Mouse (Mus musculus) left cerebral cortex, postnatal 25 days (tissue): Measurements from ENCODE around the gene Tns1. TPM values are rescaled to one million over a fixed set of nuclear protein-coding genes. Genes with fewer than 3 reads are reported as not detected.
"Not testable (repeated sequence)": the region's sequence is repeated elsewhere in the genome, so short reads cannot be mapped to it uniquely, and the experiment has no call there.

Experiments used
- DNase-seq, 2 experiments: peaks; one replicate each; pipeline ENCODE4 v3.0.0; 2022; ENCODE audit warnings: low spot score in 2 of 2, mixed read lengths in 1 of 2
- intact Hi-C: fragments of 180-260 bp; cut with DNase I; formaldehyde crosslinking; loops from one replicate; pipeline ENCODE4 v1.15.1; 2025
- total RNA-seq, 2 experiments: library from RNA; stranded (reverse); gene quantifications; 2 replicates each; pipeline ENCODE4 v1.2.3; 2021

Gene Tns1
- total RNA-seq = 10 to 100 TPM; 35.1 to 40.3 TPM

DNA sequence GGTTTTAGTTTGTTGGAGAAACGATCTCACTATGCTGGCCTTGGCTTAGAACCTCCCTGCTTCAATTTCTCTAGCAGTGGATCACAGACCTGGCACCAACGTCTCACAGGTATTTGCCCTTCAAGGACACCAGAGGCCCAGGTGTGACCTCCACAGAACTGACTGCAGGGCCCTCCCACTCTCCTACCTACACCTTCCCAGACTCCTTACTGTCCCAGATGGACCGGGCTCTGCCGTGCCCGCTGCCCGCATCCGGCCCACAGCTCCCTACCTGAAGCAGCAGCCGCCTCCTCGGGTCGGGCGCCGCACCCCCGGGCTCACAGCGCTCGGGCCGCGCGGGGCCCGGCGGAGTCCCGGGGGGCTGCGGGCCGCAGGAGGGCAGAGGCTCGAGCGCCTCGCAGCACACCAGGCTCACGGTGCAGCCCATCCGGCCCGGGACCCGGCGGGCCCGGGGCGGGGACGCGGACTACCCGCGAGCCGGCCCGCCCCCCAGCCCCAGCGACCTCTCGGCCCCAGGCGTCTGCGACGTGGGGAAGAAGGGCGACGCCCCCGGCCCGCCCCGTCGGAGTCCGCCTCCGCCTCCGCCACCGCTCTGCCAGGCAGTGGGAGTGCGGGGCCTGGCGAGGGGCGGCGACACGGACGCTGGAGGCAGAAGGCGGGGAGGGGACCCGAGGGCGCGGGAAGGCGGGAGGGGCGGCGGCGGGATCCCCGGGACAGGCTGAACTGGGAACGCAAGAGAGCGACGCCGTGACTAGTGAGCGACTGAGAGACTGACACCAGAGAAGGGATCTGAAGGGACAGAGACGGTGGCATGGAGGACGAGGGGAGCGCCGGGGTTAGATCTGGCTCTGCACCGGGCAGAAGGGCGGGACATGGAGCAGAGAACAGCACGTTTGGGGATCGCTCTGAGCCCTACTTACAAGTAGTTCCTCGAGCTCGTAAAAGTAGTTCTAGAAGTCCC lies at the start of gene Tns1:
Gene Tns1 (minus strand): TSS at position 429 of the 961 bp plus-strand sequence.
- DNase-seq = no peak
- intact Hi-C loops = loop anchor here (2.0 kb wide), 1 partner anchor 222 kb away; no protein-coding TSS in a partner anchor

GRCm38 (mm10) chr1:74172722-74173121 lies 48.5 kb upstream of the Tns1 start:
- DNase-seq = no peak
- intact Hi-C loops = no loop called here

- intact Hi-C loops = no loop called here
- no peak for DNase-seq
These were observed 45.5 kb upstream of the Tns1 start for GRCm38 (mm10) chr1:74169721-74170120.

GRCm38 (mm10) chr1:74167136-74167535 lies 42.9 kb upstream of the Tns1 start:
- DNase-seq = no peak
- intact Hi-C loops = no loop called here

DNA sequence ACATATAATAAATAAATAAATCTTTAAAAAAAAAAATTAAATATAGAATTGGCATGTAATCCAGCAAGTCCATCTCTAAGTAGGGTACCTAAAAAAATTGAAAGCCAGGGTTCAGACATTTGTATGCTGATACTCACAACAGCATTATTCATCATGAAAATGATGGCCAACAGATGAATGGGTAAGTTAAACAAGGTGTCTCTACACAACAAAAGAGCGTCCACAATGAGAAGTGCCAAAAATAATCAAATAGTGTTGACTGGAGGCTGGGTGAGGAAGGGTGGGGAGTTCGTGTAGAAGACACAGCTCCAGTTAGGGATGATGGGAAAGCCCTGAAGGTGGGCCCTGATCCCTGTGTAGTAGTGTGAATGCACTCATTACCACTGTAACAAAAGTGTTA lies 35.8 kb upstream of the Tns1 start:
- no peak for DNase-seq
- intact Hi-C loops = no loop called here

DNA sequence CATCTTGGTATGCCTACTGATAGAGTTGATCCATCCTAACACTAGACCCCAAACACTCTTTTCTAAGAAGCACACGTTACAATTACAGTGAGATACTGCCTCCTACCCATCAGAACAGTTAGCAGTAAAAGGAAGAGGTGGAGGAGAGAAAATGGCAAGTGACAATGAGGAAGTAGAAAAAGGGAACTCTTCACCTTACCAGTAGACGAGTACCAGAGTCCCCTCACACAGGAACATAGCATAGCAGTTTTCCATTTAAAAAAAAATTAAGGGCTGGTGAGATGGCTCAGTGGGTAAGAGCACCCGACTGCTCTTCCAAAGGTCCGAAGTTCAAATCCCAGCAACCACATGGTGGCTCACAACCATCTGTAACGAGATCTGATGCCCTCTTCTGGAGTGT lies 35.4 kb upstream of the Tns1 start:
- DNase-seq, intact Hi-C loops: not testable (repeated sequence)

GRCm38 (mm10) chr1:74156381-74156910 lies 32.2 kb upstream of the Tns1 start:
- no peak for DNase-seq
- intact Hi-C loops = no loop called here

- DNase-seq = no peak
- intact Hi-C loops = no loop called here
These were observed 31.3 kb upstream of the Tns1 start for GRCm38 (mm10) chr1:74155435-74156012.

DNA sequence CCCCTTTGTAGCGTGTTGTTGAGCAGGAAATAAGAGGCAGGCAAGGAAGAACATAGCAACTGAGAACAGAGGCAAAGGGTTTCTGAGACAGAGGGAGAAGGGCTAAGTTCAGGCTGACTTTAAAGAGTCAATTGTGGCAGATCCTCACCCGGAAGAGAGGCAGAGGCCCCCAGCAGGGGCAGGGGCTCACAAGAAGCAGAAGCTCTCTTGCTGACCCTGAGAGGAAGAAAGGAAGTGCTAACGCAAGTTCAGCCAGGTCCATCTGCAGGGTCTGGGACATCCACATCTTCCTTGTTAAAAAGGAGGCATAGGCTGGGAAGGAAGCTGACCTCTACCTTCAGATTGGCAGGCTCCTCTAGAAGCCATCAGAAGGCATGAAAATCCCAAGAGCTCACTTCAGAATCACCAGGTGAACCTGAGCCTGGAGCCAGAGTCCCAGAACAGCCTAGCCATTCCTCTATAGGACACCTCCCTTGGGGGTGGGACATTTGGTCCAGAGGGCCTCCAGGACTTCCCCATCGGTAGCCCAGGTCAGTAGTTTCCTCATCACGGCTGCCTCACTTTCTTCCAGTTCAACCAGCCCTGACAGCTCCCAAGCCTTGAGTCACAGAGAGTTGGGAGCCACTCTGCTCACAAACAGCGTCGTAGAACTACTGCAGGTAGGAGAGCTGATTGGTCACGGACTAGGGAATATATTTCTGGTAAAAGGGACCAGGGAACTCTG lies 29.4 kb upstream of the Tns1 start, which contains the start of gene Cxcr2:
Gene Cxcr2 (plus strand): TSS at position 529 of the 724 bp plus-strand sequence.
- DNase-seq = no peak
- intact Hi-C loops = no loop called here

DNA sequence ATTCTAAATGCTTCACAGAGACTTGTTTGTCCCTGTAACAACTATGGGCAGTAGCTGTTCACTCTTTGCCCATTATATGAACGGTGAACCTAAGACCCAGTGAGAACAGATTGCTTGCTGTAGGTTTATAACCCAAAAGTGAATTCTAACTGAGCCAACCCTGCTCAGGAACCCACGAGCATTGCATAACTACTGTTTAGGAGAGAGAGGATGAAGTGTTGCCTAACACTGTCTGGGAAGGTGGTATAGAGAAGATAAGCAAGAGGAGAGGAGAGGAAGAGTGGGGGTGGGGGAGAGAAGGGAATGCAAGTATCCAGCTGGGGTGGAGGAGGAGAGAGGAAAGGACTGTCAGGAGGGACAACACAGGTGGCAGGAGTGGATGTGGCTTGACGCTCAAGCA lies 26.8 kb upstream of the Tns1 start:
- no peak for DNase-seq
- intact Hi-C loops = no loop called here

DNA sequence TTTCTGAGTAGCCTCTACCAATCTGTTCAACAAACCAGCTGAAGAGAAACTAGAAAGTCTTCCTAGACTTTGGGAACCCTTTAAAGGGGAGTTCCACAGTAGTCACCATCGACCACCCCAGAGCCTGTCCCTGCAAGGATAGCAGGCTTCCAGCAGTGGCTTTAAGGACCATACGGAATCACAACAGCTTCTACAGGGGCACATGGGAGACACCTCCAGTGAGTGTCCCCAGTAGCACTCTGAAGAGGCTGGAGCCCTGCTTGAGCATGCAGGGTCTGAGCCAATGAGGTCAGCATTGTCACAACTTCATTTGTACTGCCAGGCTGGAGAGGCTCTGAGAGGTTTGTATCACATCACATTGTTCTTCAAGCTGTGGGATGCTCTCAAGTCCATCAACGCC lies 25.9 kb upstream of the Tns1 start:
- intact Hi-C loops = no loop called here
- DNase-seq = no peak

GRCm38 (mm10) chr1:74149106-74149885 lies 25.0 kb upstream of the Tns1 start:
- intact Hi-C loops = no loop called here
- DNase-seq = no peak

- intact Hi-C loops = no loop called here
These were observed 17.5 kb upstream of the Tns1 start for GRCm38 (mm10) chr1:74141781-74142180.

DNA sequence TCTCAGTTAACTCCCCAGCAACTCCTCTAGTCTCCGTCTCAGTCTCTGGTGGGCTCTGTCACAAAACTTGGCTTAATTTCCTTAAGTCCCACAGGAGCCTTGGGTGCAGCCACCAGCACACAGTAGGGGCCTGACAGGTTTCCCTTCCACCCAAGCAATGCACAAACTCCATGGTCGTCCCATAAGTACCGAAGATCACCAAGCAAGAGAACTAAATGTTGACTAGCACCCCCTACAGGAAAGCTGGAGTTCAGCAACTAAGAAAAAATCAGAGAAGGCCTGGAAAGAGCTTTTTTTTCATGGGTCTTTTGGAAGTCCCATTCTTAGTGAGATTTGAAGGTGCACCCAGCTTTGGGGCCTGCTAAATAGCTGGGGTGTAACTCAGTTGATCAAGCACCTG lies 15.2 kb upstream of the Tns1 start:
- intact Hi-C loops = no loop called here
- no peak for DNase-seq

More at GRCm38 (mm10) chr1:74141781-74142180, 17.5 kb upstream of the Tns1 start:
- no peak for DNase-seq

- no peak for DNase-seq
- intact Hi-C loops = no loop called here
These were observed 11.2 kb upstream of the Tns1 start for GRCm38 (mm10) chr1:74135326-74135950.

- DNase-seq = no peak
- intact Hi-C loops = no loop called here
These were observed 9.7 kb upstream of the Tns1 start for GRCm38 (mm10) chr1:74133954-74134353.

GRCm38 (mm10) chr1:74132011-74132410 lies 7.8 kb upstream of the Tns1 start:
- intact Hi-C loops = no loop called here
- no peak for DNase-seq

- intact Hi-C loops = no loop called here
- DNase-seq = no peak
These were observed 6.8 kb upstream of the Tns1 start for GRCm38 (mm10) chr1:74130883-74131659.
